ENCODE assay signal across 21 mouse cellular contexts in genomic region chr9:47909051-47909450, GRCm38 (mm10).
"Had no signal": no experiment of that assay in that cellular context is flagged by ENCODE, and none has a peak within 500 bp of the region (broad histone marks: within the 10 kb centered on the region; RNA-seq: fewer than 3 reads in every experiment).

No protein-coding gene starts in this region.

- ATAC-seq: liver, embryonic 12.5 days; midbrain, embryonic 15.5 days had no signal

- H3K9me3 ChIP-seq: kidney, embryonic 15.5 days; limb, embryonic 10.5 days; limb, embryonic 13.5 days; liver, embryonic 12.5 days; liver, embryonic 15.5 days; lung, embryonic 15.5 days; midbrain, embryonic 15.5 days; neural tube, embryonic 13.5 days; stomach, embryonic 15.5 days had no signal

- H3K27ac ChIP-seq: kidney, embryonic 15.5 days; limb, embryonic 10.5 days; limb, embryonic 13.5 days; liver, embryonic 12.5 days; liver, embryonic 15.5 days; lung, embryonic 15.5 days; stomach, embryonic 15.5 days had no signal

- H3K9ac ChIP-seq: kidney, embryonic 15.5 days; limb, embryonic 13.5 days; liver, embryonic 12.5 days; liver, embryonic 15.5 days; lung, embryonic 15.5 days; midbrain, embryonic 15.5 days; neural tube, embryonic 13.5 days; stomach, embryonic 15.5 days had no signal

- H3K36me3 ChIP-seq: kidney, embryonic 15.5 days; limb, embryonic 10.5 days; limb, embryonic 13.5 days; liver, embryonic 12.5 days; liver, embryonic 15.5 days; lung, embryonic 15.5 days; midbrain, embryonic 15.5 days; neural tube, embryonic 13.5 days; stomach, embryonic 15.5 days had no signal

- H3K4me2 ChIP-seq: kidney, embryonic 15.5 days; limb, embryonic 13.5 days; liver, embryonic 12.5 days; liver, embryonic 15.5 days; lung, embryonic 15.5 days; midbrain, embryonic 11.5 days; midbrain, embryonic 15.5 days; neural tube, embryonic 13.5 days; stomach, embryonic 15.5 days had no signal

- H3K4me1 ChIP-seq: liver, embryonic 12.5 days; liver, embryonic 15.5 days; lung, embryonic 15.5 days; megakaryocyte, embryonic 14.5 days; stomach, embryonic 15.5 days had no signal

- DNase-seq: kidney, adult 18-20 months; kidney, postnatal 10 days; kidney, postnatal 36 days; liver; lung, adult 18-20 months; lung, postnatal 10 days; lung, postnatal 36 days; right cerebral cortex, postnatal 25 days; spleen, adult 18-20 months; thymus, postnatal 25 days had no signal

- H3K27me3 ChIP-seq: limb, embryonic 13.5 days; liver, embryonic 12.5 days; liver, embryonic 15.5 days; lung, embryonic 15.5 days; stomach, embryonic 15.5 days had no signal

- H3K4me3 ChIP-seq: kidney, embryonic 15.5 days; limb, embryonic 10.5 days; limb, embryonic 13.5 days; liver, embryonic 12.5 days; liver, embryonic 15.5 days; lung, embryonic 15.5 days; megakaryocyte, embryonic 14.5 days; midbrain, embryonic 15.5 days; neural tube, embryonic 13.5 days; stomach, embryonic 15.5 days had no signal
